Mouse (Mus musculus) small intestine, adult 2 months (tissue): ENCODE measurements around the gene Ppp1r13l.

Experiments
- CTCF ChIP-seq: fragments of 200-500 bp; IDR thresholded peaks from 2 replicates; pipeline ENCODE4 v1.5.1; 2012; ENCODE audit warnings: low read depth, mild to moderate bottlenecking, control low read depth, inconsistent platforms, low read length, moderate library complexity, mixed read lengths; ENCODE audit not compliant: insufficient replicate concordance, insufficient read length; ENCODE audit errors: extremely low read depth
- POLR2A ChIP-seq: fragments of 200-500 bp; IDR thresholded peaks from 2 replicates; pipeline ENCODE4 v1.6.1; 2012; ENCODE audit warnings: low read depth, mild to moderate bottlenecking, control low read depth, inconsistent platforms, low read length, moderate library complexity

- TF ChIP-seq POLR2A (no peak), CTCF (peak; percentile 39; the same call in 1 of the 2 replicates)
These were observed 41.4 kb downstream of the Ppp1r13l start for GRCm38 (mm10) chr7:19400946-19401345.
